Mouse (Mus musculus) gastrocnemius, adult 2 months (tissue): ENCODE measurements around the gene 2310034G01Rik. TPM values are rescaled to one million over a fixed set of nuclear protein-coding genes. Genes with fewer than 3 reads are reported as not detected.

Experiments
- DNase-seq: peaks from one replicate; pipeline ENCODE4 v3.0.0; 2022
- H3K27ac ChIP-seq: fragments of 200-600 bp; 2 replicates; pipeline ENCODE4 v1.8.1; 2022; ENCODE audit warnings: mild to moderate bottlenecking
- H3K4me3 ChIP-seq: fragments of 200-600 bp; 2 replicates; pipeline ENCODE4 v1.8.1; 2022; ENCODE audit warnings: mild to moderate bottlenecking, moderate library complexity
- CTCF ChIP-seq: fragments of 200-600 bp; IDR thresholded peaks from 2 replicates; pipeline ENCODE4 v1.8.1; 2022; ENCODE audit warnings: antibody characterized with exemption, mild to moderate bottlenecking, moderate library complexity
- intact Hi-C: fragments of 180-260 bp; cut with DNase I; formaldehyde crosslinking; loops from one replicate; pipeline ENCODE4 v1.15.1; 2025
- total RNA-seq, 2 experiments: library from RNA; stranded (reverse); gene quantifications; 2 replicates each; pipeline ENCODE4 v1.2.3; 2021

2310034G01Rik gene
- total RNA-seq, 2 experiments from 2014 or later, result 0.17 to 0.18 TPM

DNA sequence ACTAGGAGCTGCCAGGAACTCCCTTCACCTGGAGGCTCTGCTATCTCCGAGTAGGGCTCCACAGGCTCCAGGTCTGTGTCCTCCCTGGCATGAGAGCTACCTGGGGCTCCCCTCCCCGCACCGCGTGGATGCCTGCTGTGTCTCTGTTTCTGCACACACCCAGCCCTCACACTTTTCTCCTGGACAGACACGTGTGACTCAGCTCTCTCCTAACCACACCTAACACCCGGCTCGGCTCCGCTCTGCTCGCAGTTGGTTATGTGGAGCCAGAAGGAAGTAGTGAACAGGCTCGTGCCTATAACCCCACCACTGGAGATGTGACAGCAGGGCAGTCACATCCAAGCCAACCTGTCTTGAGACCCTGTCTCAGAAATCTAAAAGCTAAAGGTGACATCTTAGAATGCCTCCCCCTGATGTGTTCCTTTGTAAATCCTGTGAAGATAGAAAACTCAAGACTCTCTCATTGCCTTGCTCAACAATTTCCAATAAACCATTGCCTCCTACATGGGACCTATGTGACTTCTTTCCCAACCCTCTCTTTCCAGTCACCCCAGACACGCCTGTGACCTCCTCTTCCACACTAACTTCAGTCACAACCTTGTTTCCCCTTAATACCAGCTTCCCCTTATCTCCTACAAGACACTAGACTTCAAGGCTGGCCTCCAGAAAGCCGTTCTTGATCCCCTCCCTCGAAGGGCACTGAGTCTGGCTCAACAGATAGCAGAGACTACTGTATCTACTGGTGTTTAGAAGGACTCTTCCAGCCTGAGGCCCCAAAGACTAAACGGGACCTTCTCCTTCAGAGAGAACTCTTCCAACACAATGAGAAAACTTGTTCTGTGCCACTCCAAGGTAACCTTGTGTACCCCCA, 35.0 kb downstream of the 2310034G01Rik start:
- intact Hi-C loops, result no loop called here
- no peak overlapping the region for H3K27ac ChIP-seq
- no peak overlapping the region for H3K4me3 ChIP-seq
- DNase-seq, result no peak
- no peak for TF ChIP-seq CTCF

DNA sequence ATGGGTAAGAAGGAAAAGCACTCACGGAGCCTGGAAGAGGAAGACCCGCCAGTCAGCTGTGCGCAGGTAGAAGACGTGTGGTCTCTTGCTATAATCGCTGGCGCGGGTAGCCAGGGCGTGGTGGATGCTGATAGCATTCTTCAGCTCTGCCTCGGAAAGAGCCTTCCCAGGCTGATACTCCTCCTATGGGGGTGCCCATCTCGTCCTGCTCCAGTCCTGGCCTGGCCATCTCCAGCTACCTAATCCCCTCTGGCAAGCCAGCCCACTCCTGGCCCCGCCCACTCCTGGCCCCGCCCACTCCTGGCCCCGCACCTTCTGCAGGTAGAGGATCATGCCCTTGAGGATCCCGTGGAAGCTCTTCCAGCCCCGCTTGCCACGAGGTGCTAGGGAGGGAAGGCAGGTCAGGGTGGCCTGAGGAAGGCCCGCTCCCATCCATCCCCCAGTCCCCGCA, 35.9 kb downstream of the 2310034G01Rik start:
- intact Hi-C loops, result no loop called here
- H3K27ac ChIP-seq, result no peak overlapping the region
- DNase-seq, result no peak
- no peak for TF ChIP-seq CTCF
- H3K4me3 ChIP-seq, result no peak overlapping the region

DNA sequence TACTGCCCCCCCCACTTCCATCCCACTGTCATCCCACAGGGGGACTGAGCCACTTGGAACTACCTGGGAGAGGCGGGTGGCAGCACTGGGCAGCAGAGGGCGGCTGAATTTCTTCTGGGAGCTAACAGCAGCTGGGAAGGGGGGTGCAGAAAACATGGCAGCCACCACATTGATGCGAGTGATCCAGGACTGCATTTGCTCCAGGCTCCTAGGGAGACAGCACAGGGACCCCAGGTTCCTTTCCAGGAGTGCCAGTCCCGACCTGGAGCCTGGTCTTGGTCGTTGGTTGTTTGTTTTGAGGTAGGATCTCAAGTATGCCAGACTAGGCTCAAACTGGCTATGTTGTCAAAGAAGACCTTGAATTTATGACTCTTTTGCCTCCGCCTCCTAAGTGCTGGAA, 36.5 kb downstream of the 2310034G01Rik start:
- H3K27ac ChIP-seq, result no peak overlapping the region
- intact Hi-C loops, result no loop called here
- no peak overlapping the region for H3K4me3 ChIP-seq
- no peak for TF ChIP-seq CTCF
- no peak for DNase-seq

DNA sequence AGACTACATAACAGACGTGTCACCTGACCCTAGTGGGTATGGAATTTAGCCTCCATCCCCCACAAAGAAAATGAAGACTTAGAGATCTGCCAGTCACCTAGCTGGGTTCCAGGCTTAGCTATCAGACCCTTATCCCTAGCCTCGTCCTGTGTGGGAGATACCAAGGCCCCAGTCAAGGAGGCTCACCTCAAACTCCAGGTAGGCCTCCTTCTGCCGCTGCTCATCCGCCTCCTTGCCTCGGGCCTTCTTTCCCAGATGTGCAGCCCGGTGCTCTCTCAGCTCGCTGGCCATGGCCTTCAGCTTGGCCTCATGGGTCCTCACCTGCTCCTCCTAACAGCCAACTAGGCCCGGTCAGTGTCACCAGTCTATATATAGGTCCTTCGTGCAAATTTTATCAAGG, 37.0 kb downstream of the 2310034G01Rik start:
- H3K27ac ChIP-seq, result no peak overlapping the region
- no peak for DNase-seq
- no peak for TF ChIP-seq CTCF
- intact Hi-C loops, result no loop called here
- no peak overlapping the region for H3K4me3 ChIP-seq

DNA sequence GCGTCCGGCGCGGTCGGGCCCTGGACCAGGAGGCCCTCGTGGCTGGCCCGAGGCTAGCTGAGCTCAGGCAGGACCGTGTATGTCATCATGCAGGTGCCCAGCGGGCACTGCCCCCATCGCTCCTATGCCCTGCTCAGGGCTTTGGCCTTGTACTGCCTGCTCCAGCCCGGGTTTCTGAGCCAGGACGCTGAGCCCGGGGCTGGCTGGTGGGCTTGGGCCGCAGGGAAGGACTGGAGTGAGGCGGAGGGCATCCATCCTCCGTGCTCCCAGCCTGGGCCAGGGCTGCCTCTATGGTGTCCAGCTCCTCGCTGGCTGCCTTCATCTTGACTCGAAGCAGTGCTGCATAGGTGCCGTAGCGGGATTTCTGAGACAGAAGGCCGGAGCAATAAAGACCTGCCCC, 37.5 kb downstream of the 2310034G01Rik start:
- no peak for TF ChIP-seq CTCF
- H3K4me3 ChIP-seq, result no peak overlapping the region
- intact Hi-C loops, result no loop called here
- H3K27ac ChIP-seq, result no peak overlapping the region
- no peak for DNase-seq

DNA sequence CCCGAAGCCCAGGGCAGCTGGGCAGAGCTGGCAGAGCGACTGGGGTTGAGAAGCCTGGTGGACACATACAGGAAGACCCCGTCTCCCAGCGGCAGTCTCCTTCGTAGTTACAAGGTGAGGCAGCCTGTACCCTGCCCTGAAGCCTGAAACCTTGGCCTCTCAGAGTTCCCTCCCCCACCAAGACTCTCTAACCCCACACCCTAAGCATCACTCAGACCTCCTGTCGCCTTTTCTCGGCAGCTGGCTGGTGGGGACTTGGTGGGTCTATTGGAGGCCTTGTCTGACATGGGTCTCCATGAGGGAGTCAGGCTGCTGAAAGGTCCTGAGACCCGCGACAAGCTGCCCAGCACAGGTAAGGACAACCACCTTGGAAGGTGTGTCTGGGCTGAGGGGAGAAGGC, 38.8 kb downstream of the 2310034G01Rik start:
- intact Hi-C loops, result no loop called here
- no peak for TF ChIP-seq CTCF
- no peak for DNase-seq

DNA sequence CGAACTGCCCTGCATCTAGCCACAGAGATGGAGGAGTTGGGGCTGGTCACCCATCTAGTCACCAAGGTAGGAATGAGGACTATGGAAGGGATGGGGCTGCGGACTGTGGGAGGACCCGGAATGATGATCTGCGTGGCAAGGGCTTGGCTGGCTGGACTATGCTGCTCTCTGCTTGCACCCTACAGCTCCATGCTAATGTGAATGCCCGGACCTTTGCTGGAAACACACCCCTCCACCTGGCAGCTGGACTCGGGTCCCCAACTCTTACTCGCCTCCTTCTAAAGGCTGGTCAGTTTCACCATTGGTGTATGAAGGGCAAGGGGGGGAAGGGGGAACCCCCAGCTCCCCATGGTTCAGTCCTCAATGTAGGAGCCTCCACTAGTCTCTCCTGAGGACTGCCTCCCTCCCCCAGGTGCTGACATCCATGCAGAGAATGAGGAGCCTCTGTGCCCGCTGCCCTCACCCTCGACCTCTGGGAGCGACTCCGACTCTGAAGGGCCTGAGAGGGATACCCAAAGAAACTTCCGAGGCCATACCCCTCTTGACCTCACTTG, 39.7 kb downstream of the 2310034G01Rik start:
- TF ChIP-seq CTCF, result no peak
- intact Hi-C loops, result no loop called here
- no peak for DNase-seq
- Histone ChIP-seq H3K4me3 (no peak overlapping the region), H3K27ac (no peak overlapping the region)

More for the DNA sequence above, 38.8 kb downstream of the 2310034G01Rik start:
- no peak overlapping the region for H3K27ac ChIP-seq
- H3K4me3 ChIP-seq, result no peak overlapping the region

DNA sequence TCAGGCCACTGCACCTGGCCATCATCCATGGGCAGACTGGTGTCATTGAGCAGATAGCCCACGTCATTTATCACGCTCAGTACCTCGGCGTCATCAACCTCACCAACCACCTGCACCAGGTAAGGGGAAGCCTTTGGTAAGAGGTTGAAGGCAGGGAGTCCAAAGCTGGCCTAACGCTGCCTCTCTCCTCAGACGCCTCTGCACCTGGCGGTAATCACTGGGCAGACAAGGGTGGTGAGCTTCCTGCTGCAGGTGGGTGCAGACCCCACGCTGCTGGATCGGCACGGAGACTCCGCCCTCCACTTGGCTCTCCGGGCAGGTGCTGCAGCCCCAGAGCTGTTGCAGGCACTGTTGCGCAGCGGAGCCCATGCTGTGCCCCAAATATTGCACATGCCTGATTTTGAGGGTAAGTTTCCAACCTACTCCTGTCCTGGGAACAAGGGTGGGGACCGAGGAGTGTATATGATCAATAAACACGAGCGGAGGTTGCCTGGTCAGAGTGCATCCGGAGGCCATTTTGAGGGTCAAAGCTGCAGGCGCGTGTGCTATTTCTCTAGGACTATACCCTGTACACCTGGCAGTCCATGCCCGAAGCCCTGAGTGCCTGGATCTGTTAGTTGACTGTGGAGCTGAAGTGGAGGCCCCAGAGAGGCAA, 40.3 kb downstream of the 2310034G01Rik start:
- intact Hi-C loops, result loop anchor here (2.0 kb wide), 2 partner anchors 175 to 223 kb away; no protein-coding TSS in a partner anchor
- H3K27ac ChIP-seq, result no peak overlapping the region
- no peak for TF ChIP-seq CTCF
- DNase-seq, result no peak
- H3K4me3 ChIP-seq, result no peak overlapping the region

DNA sequence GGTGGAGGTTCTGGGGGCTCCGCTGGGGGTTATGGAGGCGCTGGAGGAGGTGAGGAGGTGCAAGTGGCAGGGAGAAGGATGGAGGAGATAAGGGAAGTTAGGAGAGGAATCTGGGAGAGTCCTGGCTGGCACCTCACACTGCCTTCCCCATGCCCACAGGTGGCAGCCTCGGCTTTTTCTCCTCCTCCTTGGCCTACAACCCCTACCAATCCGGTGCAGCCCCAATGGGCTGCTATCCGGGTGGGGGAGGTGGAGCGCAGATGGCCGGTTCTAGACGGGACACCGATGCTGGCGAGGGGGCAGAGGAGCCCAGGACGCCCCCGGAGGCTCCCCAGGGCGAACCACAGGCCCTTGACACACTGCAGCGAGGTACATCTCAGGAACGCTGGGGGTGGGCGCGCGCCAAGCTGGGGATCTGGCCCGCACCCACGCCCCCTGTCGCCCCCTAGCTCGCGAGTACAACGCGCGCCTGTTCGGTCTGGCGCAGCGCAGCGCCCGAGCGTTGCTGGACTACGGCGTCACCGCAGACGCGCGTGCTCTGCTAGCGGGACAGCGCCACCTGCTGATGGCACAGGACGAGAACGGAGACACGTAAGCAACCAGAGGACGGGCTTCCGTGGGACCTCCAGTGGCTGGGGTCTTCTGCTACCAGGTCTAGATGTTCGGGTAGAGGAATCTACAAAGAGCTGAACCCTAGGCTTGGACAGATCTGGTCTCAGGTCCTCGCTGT, 41.2 kb downstream of the 2310034G01Rik start:
- Histone ChIP-seq H3K4me3 (peak overlapping the region; percentile 69), H3K27ac (peak overlapping the region; percentile 70)
- TF ChIP-seq CTCF, result peak; percentile 98
- intact Hi-C loops, result loop anchor here (2.0 kb wide), 2 partner anchors 174 to 222 kb away; no protein-coding TSS in a partner anchor
- peak; percentile 91 for DNase-seq

DNA sequence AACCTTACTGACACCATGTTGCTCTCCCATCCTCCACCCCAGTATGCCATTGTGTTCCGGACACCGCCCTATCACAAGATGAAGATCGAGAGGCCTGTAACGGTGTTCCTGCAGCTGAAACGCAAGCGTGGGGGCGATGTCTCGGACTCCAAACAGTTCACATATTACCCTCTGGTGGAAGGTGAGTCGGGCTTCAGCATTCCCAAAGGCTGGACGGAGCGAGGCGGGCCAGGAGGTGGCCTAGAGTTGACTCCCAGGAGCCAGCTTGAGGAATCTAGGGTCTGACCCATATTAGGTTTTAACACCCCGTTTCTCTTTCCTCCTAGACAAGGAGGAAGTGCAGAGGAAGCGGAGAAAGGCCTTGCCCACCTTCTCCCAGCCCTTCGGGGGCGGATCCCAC, 41.8 kb downstream of the 2310034G01Rik start:
- intact Hi-C loops, result loop anchor here (2.0 kb wide), 2 partner anchors 174 to 222 kb away; no protein-coding TSS in a partner anchor
- Histone ChIP-seq H3K27ac (no peak overlapping the region), H3K4me3 (no peak overlapping the region)
- no peak for DNase-seq
- TF ChIP-seq CTCF, result no peak

DNA sequence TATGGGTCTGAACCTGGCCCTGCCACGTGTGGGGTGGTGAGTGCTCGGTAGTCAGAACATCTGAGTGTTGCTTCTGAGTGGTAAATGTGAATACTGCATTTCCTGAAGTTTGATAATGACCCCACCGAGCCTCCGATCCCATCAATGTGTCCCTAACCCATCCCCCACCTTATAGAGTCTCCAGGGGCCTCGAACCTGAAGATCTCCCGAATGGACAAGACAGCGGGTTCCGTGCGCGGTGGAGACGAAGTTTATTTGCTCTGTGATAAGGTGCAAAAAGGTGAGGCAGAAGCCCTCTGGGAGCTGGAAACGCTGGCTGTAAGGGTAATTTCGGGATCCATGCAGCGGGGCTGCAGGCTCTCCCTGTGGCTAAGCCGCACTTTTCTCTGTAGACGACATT, 42.3 kb downstream of the 2310034G01Rik start:
- Histone ChIP-seq H3K4me3 (no peak overlapping the region), H3K27ac (no peak overlapping the region)
- no peak for TF ChIP-seq CTCF
- no peak for DNase-seq
- intact Hi-C loops, result loop anchor here (2.0 kb wide), 2 partner anchors 173 to 221 kb away; no protein-coding TSS in a partner anchor

DNA sequence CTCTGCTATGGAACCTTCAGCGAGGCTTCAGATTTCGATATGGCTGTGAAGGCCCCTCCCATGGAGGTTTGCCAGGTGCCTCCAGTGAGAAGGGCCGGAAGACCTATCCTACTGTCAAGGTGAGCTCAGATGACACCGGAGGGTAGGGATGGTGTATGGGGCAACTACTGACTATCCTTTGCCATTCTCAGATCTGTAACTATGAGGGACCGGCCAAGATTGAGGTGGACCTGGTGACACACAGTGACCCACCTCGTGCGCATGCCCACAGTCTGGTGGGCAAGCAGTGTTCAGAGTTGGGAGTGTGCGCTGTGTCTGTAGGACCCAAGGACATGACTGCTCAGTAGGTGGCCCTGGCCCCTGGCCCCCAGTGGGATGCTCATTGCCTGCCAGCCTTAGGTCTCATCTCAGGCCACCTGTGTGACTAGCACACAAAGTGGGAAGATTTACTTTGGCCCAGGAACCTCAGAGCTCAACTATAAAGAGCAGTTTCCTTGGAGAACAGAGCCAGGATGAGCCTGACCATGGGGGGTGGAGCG, 43.3 kb downstream of the 2310034G01Rik start:
- intact Hi-C loops, result no loop called here
- Histone ChIP-seq H3K27ac (no peak overlapping the region), H3K4me3 (no peak overlapping the region)
- DNase-seq, result peak; percentile 13
- no peak for TF ChIP-seq CTCF
